Mouse (Mus musculus) frontal cortex, postnatal 10 days (tissue): ENCODE results near the gene Ap2a1.

ENCODE experiments used
- DNase-seq, 2 experiments: peaks; one replicate each; pipeline ENCODE4 v3.0.0; 2022; ENCODE audit warnings: low spot score in 2 of 2, mixed read lengths in 1 of 2

The Ap2a1 gene

GRCm38 (mm10) chr7:44929204-44930151, at the start of gene Ap2a1:
Gene Ap2a1, minus strand, starts transcription at chr7:44929496.
- DNase-seq, result peak; percentile 100

GRCm38 (mm10) chr7:44978300-44978699, 49.0 kb upstream of the Ap2a1 start:
- no peak for DNase-seq

- no peak for DNase-seq
Measured at GRCm38 (mm10) chr7:44975117-44975419, 45.8 kb upstream of the Ap2a1 start.

- peak; percentile 84 to 88 for DNase-seq
Measured at GRCm38 (mm10) chr7:44974383-44975116, 45.3 kb upstream of the Ap2a1 start, which contains the start of gene Cpt1c. Gene Cpt1c, minus strand, starts transcription at chr7:44974851.

GRCm38 (mm10) chr7:44973415-44974130, 44.3 kb upstream of the Ap2a1 start:
- no peak for DNase-seq

- no peak for DNase-seq
Measured at GRCm38 (mm10) chr7:44971142-44971541, 41.8 kb upstream of the Ap2a1 start.

- DNase-seq, result peak; percentile 83 to 84
Measured at GRCm38 (mm10) chr7:44970231-44970691, 41.0 kb upstream of the Ap2a1 start.

GRCm38 (mm10) chr7:44966638-44967037, 37.3 kb upstream of the Ap2a1 start:
- no peak for DNase-seq

GRCm38 (mm10) chr7:44965975-44966374, 36.7 kb upstream of the Ap2a1 start:
- DNase-seq, result no peak

- DNase-seq, result no peak
Measured at GRCm38 (mm10) chr7:44964990-44965389, 35.7 kb upstream of the Ap2a1 start.

GRCm38 (mm10) chr7:44962831-44963230, 33.5 kb upstream of the Ap2a1 start:
- DNase-seq, result peak in 1 of 2 experiments; percentile 4

GRCm38 (mm10) chr7:44962337-44962736, 33.0 kb upstream of the Ap2a1 start:
- no peak for DNase-seq

GRCm38 (mm10) chr7:44960512-44960910, 31.2 kb upstream of the Ap2a1 start:
- DNase-seq, result no peak

GRCm38 (mm10) chr7:44959874-44960511, 30.7 kb upstream of the Ap2a1 start:
- peak in 1 of 2 experiments; percentile 5 for DNase-seq

- DNase-seq, result peak in 1 of 2 experiments; percentile 11
Measured at GRCm38 (mm10) chr7:44959281-44959680, 30.0 kb upstream of the Ap2a1 start.

GRCm38 (mm10) chr7:44958208-44958607, 28.9 kb upstream of the Ap2a1 start:
- DNase-seq, result peak in 1 of 2 experiments; percentile 41

- DNase-seq, result peak in 1 of 2 experiments; percentile 12
Measured at GRCm38 (mm10) chr7:44957183-44957835, 28.0 kb upstream of the Ap2a1 start.

- no peak for DNase-seq
Measured at GRCm38 (mm10) chr7:44956266-44956665, 27.0 kb upstream of the Ap2a1 start.

- no peak for DNase-seq
Measured at GRCm38 (mm10) chr7:44955628-44956027, 26.3 kb upstream of the Ap2a1 start.

- DNase-seq, result peak; percentile 3 to 7
Measured at GRCm38 (mm10) chr7:44954091-44954885, 25.0 kb upstream of the Ap2a1 start.
